Comparison of ENCODE assay signal across 9 mouse cellular contexts in the genomic region with DNA sequence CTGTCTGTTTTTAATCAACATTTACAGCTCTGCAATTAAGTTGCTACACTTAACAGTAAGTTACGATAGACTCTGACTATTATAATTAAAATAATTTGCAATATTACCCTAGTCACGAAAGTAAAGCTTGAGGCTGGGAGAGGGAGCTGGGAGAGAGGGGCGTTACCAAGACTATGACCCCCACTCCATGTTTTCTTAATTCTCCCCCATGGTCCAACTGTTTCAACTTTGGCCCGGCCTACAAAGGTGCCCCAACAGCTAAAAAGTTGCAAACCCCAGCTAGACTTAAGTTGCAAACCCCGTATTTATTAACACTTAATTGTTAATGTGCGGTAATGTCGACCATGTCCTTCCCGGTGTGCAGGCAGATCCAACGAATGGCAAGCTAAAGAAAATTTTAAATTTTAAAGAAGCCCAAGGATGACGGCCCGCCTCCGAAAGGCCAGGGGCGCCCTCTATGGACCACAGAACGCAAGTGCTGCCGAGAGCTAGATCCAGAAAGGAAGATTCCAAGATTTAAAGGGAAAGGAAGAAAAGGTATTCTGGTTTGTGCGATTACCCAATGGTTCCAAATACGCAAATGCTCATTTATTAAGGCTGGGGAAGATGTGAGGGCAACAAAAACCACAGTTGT. TPM values are rescaled to one million over a fixed set of nuclear protein-coding genes. Genes with fewer than 3 reads are reported as not detected.
A peak's percentile ranks its signal among the peaks of the same experiment; 100 is the strongest.
DNase-seq lines count a peak whose midpoint lies in the region; ATAC-seq and TF ChIP-seq lines count a peak whose summit lies in the region.
"Had no signal": no experiment of that assay in that cellular context is flagged by ENCODE, and none has a peak within 500 bp of the region (broad histone marks: within the 10 kb centered on the region; RNA-seq: fewer than 3 reads in every experiment).

No protein-coding gene starts in this region.

- peaks cover 7% of the 10 kb centered on the region; the same call in 1 of the 2 replicates for H3K27me3 ChIP-seq in forebrain, postnatal 0 days (ENCODE audit: insufficient read depth, low read length)
- H3K27me3 ChIP-seq in forebrain, embryonic 15.5 days = peaks cover 6% of the 10 kb centered on the region; the same call in 1 of the 2 replicates
- H3K27me3 ChIP-seq in testis, adult 2 months (ENCODE audit: control insufficient read depth, insufficient read depth, low read length) = no peaks in the 10 kb centered on the region

- 32% methylated on average over 17 of the region's 17 CpGs for WGBS in forebrain, postnatal 0 days
- 32% methylated on average over 17 of the region's 17 CpGs for WGBS in forebrain, embryonic 15.5 days

- H3K9me3 ChIP-seq in forebrain, postnatal 0 days (ENCODE audit: low read length) = no peaks in the 10 kb centered on the region
- H3K9me3 ChIP-seq in forebrain, embryonic 15.5 days = no peaks in the 10 kb centered on the region
- H3K9me3 ChIP-seq: liver, embryonic 13.5 days had no signal

- peak; percentile 42; the same call in 1 of the 2 replicates for ATAC-seq in forebrain, postnatal 0 days
- ATAC-seq in forebrain, embryonic 15.5 days (replicated peaks) = no peak
- no peak for ATAC-seq in megakaryocyte, adult 5-6 weeks (ENCODE audit: poor library complexity, severe bottlenecking)

- DNase-seq in forebrain, postnatal 0 days = peak; percentile 83
- DNase-seq in testis, postnatal 14 days (ENCODE audit: low spot score) = no peak
- peak; percentile 33 to 70 for DNase-seq in cerebellum, postnatal 4 days (ENCODE audit: low spot score in 2 of 2)
- peak; percentile 78 for DNase-seq in kidney, postnatal 10 days
- DNase-seq in lung, postnatal 14 days = peak; percentile 69
- DNase-seq: liver, embryonic 13.5 days had no signal

- H3K9ac ChIP-seq in forebrain, postnatal 0 days = no peak overlapping the region
- H3K9ac ChIP-seq in forebrain, embryonic 15.5 days (replicated peaks) = no peak overlapping the region
- H3K9ac ChIP-seq: liver, embryonic 13.5 days had no signal

- H3K36me3 ChIP-seq in forebrain, postnatal 0 days (ENCODE audit: insufficient read depth) = no peaks in the 10 kb centered on the region
- H3K36me3 ChIP-seq in forebrain, embryonic 15.5 days = no peaks in the 10 kb centered on the region
- no peaks in the 10 kb centered on the region for H3K36me3 ChIP-seq in testis, adult 2 months (ENCODE audit: control insufficient read depth, insufficient read depth, low read length)
- H3K36me3 ChIP-seq: liver, embryonic 13.5 days had no signal

- TF ChIP-seq POLR2A in testis, adult 2 months (IDR thresholded peaks at IDR 0.05; ENCODE audit: control insufficient read depth, low read depth, low read length) = no peak

- TF ChIP-seq CTCF in forebrain, postnatal 0 days (IDR thresholded peaks at IDR 0.05; ENCODE audit: low read depth) = peak; percentile 90
- TF ChIP-seq CTCF in testis, adult 2 months (IDR thresholded peaks at IDR 0.05; ENCODE audit: control insufficient read depth, insufficient read depth, insufficient replicate concordance, low read depth, low read length) = peak; percentile 79; the same call in 1 of the 2 replicates

- H3K4me2 ChIP-seq in forebrain, postnatal 0 days (ENCODE audit: low read depth) = no peak overlapping the region
- H3K4me2 ChIP-seq in forebrain, embryonic 15.5 days (replicated peaks) = no peak overlapping the region
- H3K4me2 ChIP-seq: liver, embryonic 13.5 days had no signal

- no peak overlapping the region for H3K27ac ChIP-seq in forebrain, postnatal 0 days (ENCODE audit: low read depth, low read length)
- H3K27ac ChIP-seq in forebrain, embryonic 15.5 days (replicated peaks) = no peak overlapping the region
- H3K27ac ChIP-seq in testis, adult 2 months (ENCODE audit: control insufficient read depth, insufficient read depth, low read depth, low read length) = no peak overlapping the region
- H3K27ac ChIP-seq: liver, embryonic 13.5 days had no signal

- no peak overlapping the region for H3K4me3 ChIP-seq in forebrain, postnatal 0 days (ENCODE audit: low read depth, low read length)
- no peak overlapping the region for H3K4me3 ChIP-seq in forebrain, embryonic 15.5 days
- H3K4me3 ChIP-seq in testis, adult 2 months (ENCODE audit: control insufficient read depth, low read depth, low read length) = no peak overlapping the region
- H3K4me3 ChIP-seq: liver, embryonic 13.5 days had no signal

- H3K4me1 ChIP-seq in forebrain, postnatal 0 days (ENCODE audit: insufficient read depth) = no peaks in the 10 kb centered on the region
- H3K4me1 ChIP-seq in forebrain, embryonic 15.5 days = peaks cover 1% of the 10 kb centered on the region
- peaks cover 10% of the 10 kb centered on the region for H3K4me1 ChIP-seq in testis, adult 2 months (ENCODE audit: control insufficient read depth, insufficient read depth, low read length)
- H3K4me1 ChIP-seq: liver, embryonic 13.5 days had no signal

RNA-seq across cellular contexts. Expression of gene Fndc1, which starts 5.4 kb away (rescaled TPM):
- 2.5 and 8.5 TPM in 2 replicates for total RNA-seq in forebrain, postnatal 0 days (2014; rRNA removed)
- 4.9 and 5.6 TPM in 2 replicates for polyA plus RNA-seq in forebrain, postnatal 0 days (2015; fragmentation: Nextera tagmentation; extraction: Ambion mirVana)
- 2.0 and 2.5 TPM in 2 replicates for polyA plus RNA-seq in forebrain, embryonic 15.5 days (2015; fragmentation: Nextera tagmentation; extraction: Ambion mirVana)
- 0.90 and 0.95 TPM in 2 replicates for polyA plus RNA-seq in testis, adult 2 months (2012; rRNA removed)
- total RNA-seq in megakaryocyte, adult 5-6 weeks (2015) = not detected in 2 replicates
- not detected in 2 replicates for total RNA-seq in megakaryocyte, adult 5-6 weeks (2017)
